Mouse (Mus musculus): ENCODE results near the gene Retreg3. TPM values are rescaled to one million over a fixed set of nuclear protein-coding genes. Genes with fewer than 3 reads are reported as not detected.

The Retreg3 gene
- total RNA-seq, 2 experiments from 2014 or later, result 30.3 to 31.1 TPM

GRCm38 (mm10) chr11:101095314-101096024, 24.2 kb downstream of the Retreg3 start, which contains the start of gene Psmc3ip:
Psmc3ip (minus strand) TSS chr11:101095436.
- Histone ChIP-seq H3K27ac (peak within 1 kb of the TSS; percentile 99), H3K4me3 (peak within 1 kb of the TSS; percentile 100)
- DNase-seq, result peak; percentile 97
- TF ChIP-seq CTCF (IDR thresholded peaks at IDR 0.05), result peak; percentile 87
- intact Hi-C loops (cut with DNase I), result loop anchor here (1.0 kb wide), 1 partner anchor 78 kb away; no protein-coding TSS in a partner anchor

- DNase-seq, result no peak
- peak overlapping the region; percentile 100 for H3K4me3 ChIP-seq
- peak overlapping the region; percentile 99 for H3K27ac ChIP-seq
- intact Hi-C loops (cut with DNase I), result loop anchor here (1.0 kb wide), 1 partner anchor 78 kb away; no protein-coding TSS in a partner anchor
- no peak for TF ChIP-seq CTCF (IDR thresholded peaks at IDR 0.05)
These were observed 24.8 kb downstream of the Retreg3 start for GRCm38 (mm10) chr11:101094930-101095313.

GRCm38 (mm10) chr11:101089931-101090330, 29.8 kb downstream of the Retreg3 start:
- Histone ChIP-seq H3K27ac (no peak overlapping the region), H3K4me3 (no peak overlapping the region)
- intact Hi-C loops (cut with DNase I), result no loop called here
- no peak for DNase-seq
- no peak for TF ChIP-seq CTCF (IDR thresholded peaks at IDR 0.05)

- no peak for DNase-seq
- no peak for TF ChIP-seq CTCF (IDR thresholded peaks at IDR 0.05)
- intact Hi-C loops (cut with DNase I), result no loop called here
- Histone ChIP-seq H3K4me3 (peak overlapping the region; percentile 84), H3K27ac (peak overlapping the region; percentile 93)
These were observed 32.0 kb downstream of the Retreg3 start for GRCm38 (mm10) chr11:101087682-101088055.

- H3K27ac ChIP-seq, result peak within 1 kb of the TSS; percentile 93
- peak within 1 kb of the TSS; percentile 84 for H3K4me3 ChIP-seq
- TF ChIP-seq CTCF (IDR thresholded peaks at IDR 0.05), result no peak
- peak; percentile 93 for DNase-seq
- intact Hi-C loops (cut with DNase I), result no loop called here
These were observed 32.7 kb downstream of the Retreg3 start, which contains the start of gene Mlx for GRCm38 (mm10) chr11:101086756-101087681. Mlx (plus strand) TSS chr11:101087277.

GRCm38 (mm10) chr11:101086323-101086674, 33.4 kb downstream of the Retreg3 start:
- Histone ChIP-seq H3K4me3 (peak overlapping the region; percentile 84), H3K27ac (peak overlapping the region; percentile 93)
- intact Hi-C loops (cut with DNase I), result no loop called here
- no peak for TF ChIP-seq CTCF (IDR thresholded peaks at IDR 0.05)
- DNase-seq, result peak; percentile 38

GRCm38 (mm10) chr11:101085617-101086322, 33.9 kb downstream of the Retreg3 start:
- TF ChIP-seq CTCF (IDR thresholded peaks at IDR 0.05), result no peak
- Histone ChIP-seq H3K4me3 (peak overlapping the region; percentile 84), H3K27ac (peak overlapping the region; percentile 93)
- intact Hi-C loops (cut with DNase I), result no loop called here
- no peak for DNase-seq

- DNase-seq, result no peak
- H3K4me3 ChIP-seq, result no peak overlapping the region
- intact Hi-C loops (cut with DNase I), result loop anchor here (5.0 kb wide), 1 partner anchor 92 kb away; the partner anchor contains the start of gene Ccr10
- H3K27ac ChIP-seq, result no peak overlapping the region
- TF ChIP-seq CTCF (IDR thresholded peaks at IDR 0.05), result no peak
These were observed 34.9 kb downstream of the Retreg3 start for GRCm38 (mm10) chr11:101084811-101085210.

GRCm38 (mm10) chr11:101084246-101084645, 35.4 kb downstream of the Retreg3 start:
- no peak for DNase-seq
- 0 out of 2 replicates have a peak overlapping the region, but pooled peaks have one; percentile 28 for H3K27ac ChIP-seq
- H3K4me3 ChIP-seq, result no peak overlapping the region
- TF ChIP-seq CTCF (IDR thresholded peaks at IDR 0.05), result no peak
- intact Hi-C loops (cut with DNase I), result loop anchor here (5.0 kb wide), 1 partner anchor 93 kb away; the partner anchor contains the start of gene Ccr10

GRCm38 (mm10) chr11:101083083-101083697, 36.5 kb downstream of the Retreg3 start:
- intact Hi-C loops (cut with DNase I), result loop anchor here (5.0 kb wide), 1 partner anchor 94 kb away; the partner anchor contains the start of gene Ccr10
- H3K4me3 ChIP-seq, result peak overlapping the region; percentile 78
- peak overlapping the region; percentile 97 for H3K27ac ChIP-seq
- no peak for DNase-seq
- TF ChIP-seq CTCF (IDR thresholded peaks at IDR 0.05), result no peak

- intact Hi-C loops (cut with DNase I), result loop anchor here (5.0 kb wide), 1 partner anchor 95 kb away; the partner anchor contains the start of gene Ccr10
- TF ChIP-seq CTCF (IDR thresholded peaks at IDR 0.05), result peak; percentile 48
- peak; percentile 89 for DNase-seq
- Histone ChIP-seq H3K27ac (peak within 1 kb of the TSS; percentile 97), H3K4me3 (peak within 1 kb of the TSS; percentile 78)
These were observed 37.2 kb downstream of the Retreg3 start, which contains the start of gene Coasy for GRCm38 (mm10) chr11:101082208-101083082. Coasy (plus strand) TSS chr11:101082565.

Data from gastrocnemius, adult 2 months (tissue).